Mouse (Mus musculus): ENCODE measurements around the gene Hist1h4a.
"Not testable (repeated sequence)": the region's sequence is repeated elsewhere in the genome, so short reads cannot be mapped to it uniquely, and the experiment has no call there.

Hist1h4a gene

GRCm38 (mm10) chr13:23760972-23761864 lies at the start of gene Hist1h4a:
Hist1h4a (minus strand) TSS chr13:23761230.
- peak; percentile 95 to 96 for DNase-seq

GRCm38 (mm10) chr13:23806422-23807052 lies 45.5 kb upstream of the Hist1h4a start, which contains the start of gene Slc17a2:
Slc17a2 (plus strand) TSS chr13:23806993.
- no peak for DNase-seq

GRCm38 (mm10) chr13:23804532-23804931 lies 43.5 kb upstream of the Hist1h4a start:
- DNase-seq = no peak

- no peak for DNase-seq
Measured at GRCm38 (mm10) chr13:23799405-23799804, 38.4 kb upstream of the Hist1h4a start.

GRCm38 (mm10) chr13:23792520-23792919 lies 31.5 kb upstream of the Hist1h4a start:
- peak in 1 of 2 experiments; percentile 19 for DNase-seq

- DNase-seq = no peak
Measured at GRCm38 (mm10) chr13:23779025-23779424, 18.0 kb upstream of the Hist1h4a start.

GRCm38 (mm10) chr13:23778339-23778738 lies 17.3 kb upstream of the Hist1h4a start:
- no peak for DNase-seq

- no peak for DNase-seq
Measured at GRCm38 (mm10) chr13:23772561-23773313, 11.7 kb upstream of the Hist1h4a start.

- not testable (repeated sequence) for DNase-seq
Measured at GRCm38 (mm10) chr13:23769613-23770012, 8.6 kb upstream of the Hist1h4a start, which contains the start of gene Trim38. Trim38 (plus strand) TSS chr13:23769913.

GRCm38 (mm10) chr13:23768834-23769397 lies 7.9 kb upstream of the Hist1h4a start:
- no peak for DNase-seq

GRCm38 (mm10) chr13:23766772-23767171 lies 5.7 kb upstream of the Hist1h4a start:
- DNase-seq = no peak

- DNase-seq = no peak
Measured at GRCm38 (mm10) chr13:23765172-23765513, 4.1 kb upstream of the Hist1h4a start.

GRCm38 (mm10) chr13:23764324-23765171 lies 3.5 kb upstream of the Hist1h4a start:
- no peak for DNase-seq

GRCm38 (mm10) chr13:23763586-23764323 lies 2.7 kb upstream of the Hist1h4a start, which contains the start of gene Hist1h1a:
Hist1h1a (plus strand) TSS chr13:23763666.
- peak; percentile 77 to 81 for DNase-seq

- no peak for DNase-seq
Measured at GRCm38 (mm10) chr13:23763242-23763585, 2.2 kb upstream of the Hist1h4a start.

- DNase-seq = peak; percentile 43 to 58
Measured at GRCm38 (mm10) chr13:23761871-23762821, 1.1 kb upstream of the Hist1h4a start, which contains the start of gene Hist1h3a. Hist1h3a (minus strand) TSS chr13:23762386.

GRCm38 (mm10) chr13:23760240-23760971 lies 624 bp downstream of the Hist1h4a start:
- no peak for DNase-seq

- no peak for DNase-seq
Measured at GRCm38 (mm10) chr13:23759916-23760239, 1.2 kb downstream of the Hist1h4a start.

GRCm38 (mm10) chr13:23759251-23759771 lies 1.7 kb downstream of the Hist1h4a start:
- DNase-seq = no peak
